Mouse (Mus musculus) Muller cell, postnatal 12 days (primary cell): Measurements from ENCODE around the gene Zfp609.
"Not testable (repeated sequence)": the region's sequence is repeated elsewhere in the genome, so short reads cannot be mapped to it uniquely, and the experiment has no call there.

ENCODE experiments used
- DNase-seq: peaks from one replicate; pipeline ENCODE4 v3.0.0-alpha.2; 2015; ENCODE audit errors: inconsistent ontology term

The Zfp609 gene

GRCm38 (mm10) chr9:65675461-65676357 is 151.7 kb downstream of the Zfp609 start:
- no peak for DNase-seq

GRCm38 (mm10) chr9:65672996-65673395 is 154.4 kb downstream of the Zfp609 start:
- DNase-seq: peak; percentile 25

- DNase-seq: peak; percentile 23
Observed at GRCm38 (mm10) chr9:65671431-65671931, 155.9 kb downstream of the Zfp609 start.

- no peak for DNase-seq
Observed at GRCm38 (mm10) chr9:65667701-65668100, 159.7 kb downstream of the Zfp609 start, which contains the start of gene Oaz2. Gene Oaz2 (plus strand): TSS chr9:65668001.

- DNase-seq: peak; percentile 54
Observed at GRCm38 (mm10) chr9:65666042-65666441, 161.3 kb downstream of the Zfp609 start.

- DNase-seq: peak; percentile 44
Observed at GRCm38 (mm10) chr9:65664163-65664562, 163.2 kb downstream of the Zfp609 start.

- DNase-seq: no peak
Observed at GRCm38 (mm10) chr9:65661493-65661892, 165.9 kb downstream of the Zfp609 start.

- no peak for DNase-seq
Observed at GRCm38 (mm10) chr9:65661029-65661428, 166.3 kb downstream of the Zfp609 start.

- DNase-seq: no peak
Observed at GRCm38 (mm10) chr9:65657218-65657617, 170.1 kb downstream of the Zfp609 start.

- DNase-seq: no peak
Observed at GRCm38 (mm10) chr9:65655540-65655939, 171.8 kb downstream of the Zfp609 start.

- DNase-seq: no peak
Observed at GRCm38 (mm10) chr9:65654700-65655237, 172.6 kb downstream of the Zfp609 start.

- no peak for DNase-seq
Observed at GRCm38 (mm10) chr9:65653741-65654140, 173.6 kb downstream of the Zfp609 start.

- not testable (repeated sequence) for DNase-seq
Observed at GRCm38 (mm10) chr9:65651957-65652356, 175.4 kb downstream of the Zfp609 start.

- DNase-seq: no peak
Observed at GRCm38 (mm10) chr9:65649997-65650396, 177.4 kb downstream of the Zfp609 start.

GRCm38 (mm10) chr9:65648730-65649129 is 178.6 kb downstream of the Zfp609 start:
- DNase-seq: no peak

- DNase-seq: no peak
Observed at GRCm38 (mm10) chr9:65646782-65647181, 180.6 kb downstream of the Zfp609 start.

- no peak for DNase-seq
Observed at GRCm38 (mm10) chr9:65645984-65646383, 181.4 kb downstream of the Zfp609 start.

GRCm38 (mm10) chr9:65644960-65645359 is 182.4 kb downstream of the Zfp609 start:
- DNase-seq: no peak

- no peak for DNase-seq
Observed at GRCm38 (mm10) chr9:65642546-65642945, 184.8 kb downstream of the Zfp609 start.
